Mouse (Mus musculus) lung, adult 2 months (tissue): ENCODE data around the gene Ak3.

Source experiments
- CTCF ChIP-seq: fragments of 200-500 bp; IDR thresholded peaks from 2 replicates; pipeline ENCODE4 v1.5.1; 2011; ENCODE audit warnings: mild to moderate bottlenecking, low read length, control low read depth; ENCODE audit not compliant: insufficient read depth
- POLR2A ChIP-seq: fragments of 200-500 bp; IDR thresholded peaks from 2 replicates; pipeline ENCODE4 v1.6.1; 2011; ENCODE audit warnings: low read depth, mild to moderate bottlenecking, control low read depth, low read length, borderline replicate concordance; ENCODE audit errors: extremely low read depth

GRCm38 (mm10) chr19:29037026-29037425, 10.7 kb downstream of the Ak3 start:
- TF ChIP-seq CTCF (no peak), POLR2A (no peak)
